Mouse (Mus musculus) kidney, adult 2 months (tissue): Measurements from ENCODE around the gene Erc2.

Experiments
- CTCF ChIP-seq: fragments of 200-500 bp; conservative IDR thresholded peaks from 2 replicates; pipeline ENCODE4 v1.5.1; 2011; ENCODE audit warnings: low read depth, mild to moderate bottlenecking, control low read depth, low read length, moderate library complexity, mixed read lengths; ENCODE audit not compliant: insufficient read depth, insufficient read length
- POLR2A ChIP-seq: fragments of 200-500 bp; IDR thresholded peaks from one replicate; pipeline ENCODE4 v1.6.1; 2011; ENCODE audit warnings: low read depth, low read length, control low read depth

- TF ChIP-seq CTCF (no peak), POLR2A (no peak)
Observed at GRCm38 (mm10) chr14:28510341-28511028, 888.3 kb downstream of the Erc2 start.
